Mouse (Mus musculus) heart, embryonic 15.5 days (tissue): ENCODE data around the gene Ccdc38. TPM values are rescaled to one million over a fixed set of nuclear protein-coding genes. Genes with fewer than 3 reads are reported as not detected.

Experiments
- ATAC-seq: fragments of 200-750 bp; cut with Nextera tagmentation; replicated peaks from 2 replicates; pipeline ENCODE4 v1.8.0; 2017; ENCODE audit warnings: low read depth, moderate TSS enrichment; ENCODE audit not compliant: insufficient number of reproducible peaks, insufficient read depth, low FRiP score
- H3K27ac ChIP-seq: fragments of 300-500 bp; sonication (generic); 2 replicates; pipeline ENCODE4 v1.5.1; 2015; ENCODE audit warnings: mild to moderate bottlenecking, inconsistent platforms
- H3K27me3 ChIP-seq: fragments of 300-500 bp; sonication (generic); 2 replicates; pipeline ENCODE4 v1.6.1; 2015; ENCODE audit warnings: inconsistent platforms
- H3K36me3 ChIP-seq: fragments of 300-500 bp; sonication (generic); 2 replicates; pipeline ENCODE4 v1.6.1; 2015; ENCODE audit warnings: mild to moderate bottlenecking, inconsistent platforms
- H3K4me1 ChIP-seq: fragments of 300-500 bp; sonication (generic); replicated peaks from 2 replicates; pipeline ENCODE4 v1.6.1; 2015; ENCODE audit warnings: inconsistent platforms
- H3K4me2 ChIP-seq: fragments of 300-500 bp; sonication (generic); 2 replicates; pipeline ENCODE4 v1.6.1; 2015; ENCODE audit warnings: inconsistent platforms, mild to moderate bottlenecking, moderate library complexity
- H3K4me3 ChIP-seq: fragments of 300-500 bp; sonication (generic); 2 replicates; pipeline ENCODE4 v1.5.1; 2015; ENCODE audit warnings: mild to moderate bottlenecking, inconsistent platforms
- H3K9ac ChIP-seq: fragments of 300-500 bp; sonication (generic); 2 replicates; pipeline ENCODE4 v1.6.1; 2015; ENCODE audit warnings: mild to moderate bottlenecking, inconsistent platforms
- H3K9me3 ChIP-seq: fragments of 300-500 bp; sonication (generic); replicated peaks from 2 replicates; pipeline ENCODE4 v1.6.1; 2016; ENCODE audit warnings: inconsistent platforms
- WGBS: fragments of 180-500 bp; shearing (Covaris S2); methylation state at CpG from one replicate; pipeline ENCODE4 v1.1.7; 2015; ENCODE audit warnings: mixed read lengths; 5-methylcytosine and 5-hydroxymethylcytosine counted together
- polyA plus RNA-seq: library from polyadenylated mRNA; unstranded; fragments of >200 nt; fragmentation: Nextera tagmentation; extraction: Ambion mirVana; gene quantifications from 2 replicates; pipeline ENCODE4 v1.2.1, GENCODE M21; 2015

Ccdc38 gene
- polyA plus RNA-seq, 1 experiment from 2014 or later = 0.10 TPM

- Histone ChIP-seq H3K27ac (no peak overlapping the region), H3K27me3 (no peaks in the 10 kb centered on the region), H3K9me3 (no peaks in the 10 kb centered on the region), H3K36me3 (no peaks in the 10 kb centered on the region), H3K4me3 (no peak overlapping the region), H3K4me2 (peak overlapping the region; percentile 37; the same call in 1 of the 2 replicates), H3K9ac (no peak overlapping the region), H3K4me1 (no peaks in the 10 kb centered on the region)
- WGBS = 40% methylated on average over 18 of the region's 18 CpGs
- ATAC-seq = no peak
Measured at GRCm38 (mm10) chr10:93611419-93612007, 71.1 kb downstream of the Ccdc38 start.

GRCm38 (mm10) chr10:93614850-93615249 lies 74.4 kb downstream of the Ccdc38 start:
- H3K4me2 ChIP-seq = no peak overlapping the region
- H3K27me3 ChIP-seq = no peaks in the 10 kb centered on the region
- no peak overlapping the region for H3K9ac ChIP-seq
- no peaks in the 10 kb centered on the region for H3K4me1 ChIP-seq
- no peaks in the 10 kb centered on the region for H3K36me3 ChIP-seq
- H3K4me3 ChIP-seq = no peak overlapping the region
- WGBS = 69% methylated on average over 8 of the region's 8 CpGs
- no peak for ATAC-seq
- H3K9me3 ChIP-seq = no peaks in the 10 kb centered on the region
- no peak overlapping the region for H3K27ac ChIP-seq

- ATAC-seq = no peak
- 58% methylated on average over 7 of the region's 7 CpGs for WGBS
- Histone ChIP-seq H3K9me3 (no peaks in the 10 kb centered on the region), H3K36me3 (no peaks in the 10 kb centered on the region), H3K4me2 (no peak overlapping the region), H3K27ac (no peak overlapping the region), H3K9ac (no peak overlapping the region), H3K4me1 (no peaks in the 10 kb centered on the region), H3K27me3 (no peaks in the 10 kb centered on the region), H3K4me3 (no peak overlapping the region)
Measured at GRCm38 (mm10) chr10:93620438-93621179, 80.2 kb downstream of the Ccdc38 start.

GRCm38 (mm10) chr10:93623725-93624124 lies 83.3 kb downstream of the Ccdc38 start:
- H3K4me3 ChIP-seq = no peak overlapping the region
- H3K9ac ChIP-seq = no peak overlapping the region
- 64% methylated on average over 9 of the region's 9 CpGs for WGBS
- H3K4me2 ChIP-seq = no peak overlapping the region
- no peaks in the 10 kb centered on the region for H3K27me3 ChIP-seq
- no peak for ATAC-seq
- no peaks in the 10 kb centered on the region for H3K9me3 ChIP-seq
- H3K4me1 ChIP-seq = no peaks in the 10 kb centered on the region
- H3K27ac ChIP-seq = no peak overlapping the region
- no peaks in the 10 kb centered on the region for H3K36me3 ChIP-seq

GRCm38 (mm10) chr10:93624151-93624550 lies 83.7 kb downstream of the Ccdc38 start:
- WGBS = 75% methylated on average over 10 of the region's 10 CpGs
- no peak for ATAC-seq
- Histone ChIP-seq H3K9ac (no peak overlapping the region), H3K27ac (no peak overlapping the region), H3K27me3 (no peaks in the 10 kb centered on the region), H3K4me3 (no peak overlapping the region), H3K4me2 (no peak overlapping the region), H3K9me3 (no peaks in the 10 kb centered on the region), H3K36me3 (no peaks in the 10 kb centered on the region), H3K4me1 (no peaks in the 10 kb centered on the region)

- 91% methylated on average over 5 of the region's 5 CpGs for WGBS
- Histone ChIP-seq H3K4me2 (no peak overlapping the region), H3K4me1 (no peaks in the 10 kb centered on the region), H3K9ac (no peak overlapping the region), H3K27ac (no peak overlapping the region), H3K4me3 (no peak overlapping the region), H3K27me3 (peaks cover 2% of the 10 kb centered on the region), H3K36me3 (no peaks in the 10 kb centered on the region), H3K9me3 (no peaks in the 10 kb centered on the region)
- no peak for ATAC-seq
Measured at GRCm38 (mm10) chr10:93630310-93630709, 89.9 kb downstream of the Ccdc38 start.

GRCm38 (mm10) chr10:93632086-93632485 lies 91.7 kb downstream of the Ccdc38 start:
- Histone ChIP-seq H3K9ac (no peak overlapping the region), H3K27ac (no peak overlapping the region), H3K4me1 (no peaks in the 10 kb centered on the region), H3K9me3 (no peaks in the 10 kb centered on the region), H3K4me3 (no peak overlapping the region), H3K27me3 (peaks cover 19% of the 10 kb centered on the region), H3K36me3 (no peaks in the 10 kb centered on the region), H3K4me2 (no peak overlapping the region)
- ATAC-seq = no peak
- 64% methylated on average over 4 of the region's 4 CpGs for WGBS

GRCm38 (mm10) chr10:93633563-93633962 lies 93.1 kb downstream of the Ccdc38 start:
- 82% methylated on average over 5 of the region's 5 CpGs for WGBS
- H3K27me3 ChIP-seq = peaks cover 34% of the 10 kb centered on the region

More at GRCm38 (mm10) chr10:93633563-93633962, 93.1 kb downstream of the Ccdc38 start:
- ATAC-seq = no peak
- no peak overlapping the region for H3K9ac ChIP-seq
- H3K36me3 ChIP-seq = no peaks in the 10 kb centered on the region
- no peaks in the 10 kb centered on the region for H3K4me1 ChIP-seq
- no peak overlapping the region for H3K4me2 ChIP-seq
- H3K9me3 ChIP-seq = no peaks in the 10 kb centered on the region
- no peak overlapping the region for H3K27ac ChIP-seq
- no peak overlapping the region for H3K4me3 ChIP-seq

Other genes starting within 250 kb of the Ccdc38 start
- gene Elk3, start 229.5 kb upstream of the Ccdc38 start, polyA plus RNA-seq = 31.7 and 33.5 TPM in 2 replicates
- gene Lta4h, start 87.2 kb upstream of the Ccdc38 start, polyA plus RNA-seq = 328 and 364 TPM in 2 replicates
- 0.11 and 0.29 TPM in 2 replicates for gene Hal, start 51.9 kb upstream of the Ccdc38 start, polyA plus RNA-seq
- gene Amdhd1, start 599 bp upstream of the Ccdc38 start, polyA plus RNA-seq = 0.18 and 0.28 TPM in 2 replicates
- 60.5 and 69.9 TPM in 2 replicates for gene Snrpf, start 49.1 kb downstream of the Ccdc38 start, polyA plus RNA-seq
- gene Ntn4, start 100.0 kb downstream of the Ccdc38 start, polyA plus RNA-seq = 1.9 and 2.6 TPM in 2 replicates